Mouse (Mus musculus) ES-Bruce4 (cell line): Measurements from ENCODE around the gene Zup1. TPM values are rescaled to one million over a fixed set of nuclear protein-coding genes. Genes with fewer than 3 reads are reported as not detected.

Experiments used
- H3K27ac ChIP-seq: 2 replicates; pipeline ENCODE4 v1.5.1; 2012; ENCODE audit warnings: low read length, inconsistent platforms; ENCODE audit not compliant: insufficient read depth
- H3K27me3 ChIP-seq: 2 replicates; pipeline ENCODE4 v1.6.1; 2012; ENCODE audit warnings: mild to moderate bottlenecking, low read length, inconsistent platforms; ENCODE audit not compliant: control insufficient read depth, poor library complexity, insufficient read depth, severe bottlenecking
- H3K36me3 ChIP-seq: 2 replicates; pipeline ENCODE4 v1.6.1; 2012; ENCODE audit warnings: inconsistent platforms, mild to moderate bottlenecking, low read length, moderate library complexity; ENCODE audit not compliant: control insufficient read depth, poor library complexity, insufficient read depth, severe bottlenecking
- H3K4me1 ChIP-seq: one replicate; pipeline ENCODE4 v1.8.1; 2011; ENCODE audit warnings: low read length; ENCODE audit not compliant: control insufficient read depth, insufficient read depth
- H3K4me3 ChIP-seq: 2 replicates; pipeline ENCODE4 v1.5.1; 2011; ENCODE audit warnings: low read depth, mild to moderate bottlenecking, low read length
- H3K9ac ChIP-seq: 2 replicates; pipeline ENCODE4 v1.6.1; 2012; ENCODE audit warnings: low read depth, mild to moderate bottlenecking, inconsistent platforms; ENCODE audit not compliant: poor library complexity, severe bottlenecking
- H3K9me3 ChIP-seq: replicated peaks from 2 replicates; pipeline ENCODE4 v1.6.1; 2012; ENCODE audit warnings: mild to moderate bottlenecking, low read length, inconsistent platforms; ENCODE audit not compliant: control insufficient read depth, poor library complexity, insufficient read depth, severe bottlenecking
- CTCF ChIP-seq: IDR thresholded peaks from one replicate; pipeline ENCODE4 v1.8.1; 2011; ENCODE audit warnings: low read depth, low read length
- EP300 ChIP-seq: IDR thresholded peaks from 2 replicates; pipeline ENCODE4 v1.6.1; 2011; ENCODE audit warnings: low read depth, low read length; ENCODE audit not compliant: insufficient read depth
- POLR2A ChIP-seq: IDR thresholded peaks from one replicate; pipeline ENCODE4 v1.8.1; 2011; ENCODE audit warnings: low read length; ENCODE audit not compliant: insufficient read depth
- polyA plus RNA-seq: library from polyadenylated mRNA; stranded (reverse); fragments of >200 nt; gene quantifications from 2 replicates; pipeline ENCODE4 v1.2.4, GENCODE M21; 2011; ENCODE audit warnings: low read depth; ENCODE audit not compliant: missing spikeins, insufficient read depth, insufficient read length

Zup1 gene
- polyA plus RNA-seq, 1 experiment, result 21.6 TPM

- TF ChIP-seq POLR2A (no peak), CTCF (no peak), EP300 (no peak)
- H3K27ac ChIP-seq, result no peak overlapping the region
- H3K9ac ChIP-seq, result no peak overlapping the region
- H3K9me3 ChIP-seq, result no peaks in the 10 kb centered on the region
- H3K4me3 ChIP-seq, result no peak overlapping the region
- no peaks in the 10 kb centered on the region for H3K36me3 ChIP-seq
- H3K27me3 ChIP-seq, result no peaks in the 10 kb centered on the region
- no peaks in the 10 kb centered on the region for H3K4me1 ChIP-seq
These were observed 78.2 kb downstream of the Zup1 start for GRCm38 (mm10) chr10:33872672-33873398.

- Histone ChIP-seq H3K4me1 (no peaks in the 10 kb centered on the region), H3K36me3 (no peaks in the 10 kb centered on the region), H3K4me3 (no peak overlapping the region), H3K9me3 (no peaks in the 10 kb centered on the region), H3K9ac (no peak overlapping the region), H3K27me3 (no peaks in the 10 kb centered on the region), H3K27ac (no peak overlapping the region)
- TF ChIP-seq POLR2A (no peak), EP300 (no peak), CTCF (no peak)
These were observed 80.6 kb downstream of the Zup1 start for GRCm38 (mm10) chr10:33870441-33870840.

Other genes starting within 250 kb of the Zup1 start
- not detected in 2 replicates for gene Sult3a2, start 164.6 kb downstream of the Zup1 start, polyA plus RNA-seq
- not detected in 2 replicates for gene Sult3a1, start 93.5 kb downstream of the Zup1 start, polyA plus RNA-seq
- 0.18 TPM in 1 of 2 replicates, not detected in the other for gene Rsph4a, start 46.2 kb downstream of the Zup1 start, polyA plus RNA-seq
- gene Rwdd1, start 68.4 kb upstream of the Zup1 start, polyA plus RNA-seq, result 88.5 and 91.1 TPM in 2 replicates
- not detected in 2 replicates for gene Trappc3l, start 86.3 kb upstream of the Zup1 start, polyA plus RNA-seq
- not detected in 2 replicates for gene Calhm4, start 93.0 kb upstream of the Zup1 start, polyA plus RNA-seq
- gene Calhm5, start 145.2 kb upstream of the Zup1 start, polyA plus RNA-seq, result 0.18 TPM in 1 of 2 replicates, not detected in the other
- 0.61 TPM in 1 of 2 replicates, not detected in the other for gene Calhm6, start 176.7 kb upstream of the Zup1 start, polyA plus RNA-seq